Mouse (Mus musculus) ES-E14 (cell line): Measurements from ENCODE around the gene Tnfrsf13b.

ENCODE experiments used
- HCFC1 ChIP-seq: IDR thresholded peaks from 2 replicates; pipeline ENCODE4 v1.6.1; 2012; ENCODE audit warnings: low read length, inconsistent platforms, borderline replicate concordance; ENCODE audit not compliant: insufficient read depth
- ZNF384 ChIP-seq: IDR thresholded peaks from 2 replicates; pipeline ENCODE4 v1.6.1; 2012; ENCODE audit warnings: low read depth, low read length, inconsistent platforms

DNA sequence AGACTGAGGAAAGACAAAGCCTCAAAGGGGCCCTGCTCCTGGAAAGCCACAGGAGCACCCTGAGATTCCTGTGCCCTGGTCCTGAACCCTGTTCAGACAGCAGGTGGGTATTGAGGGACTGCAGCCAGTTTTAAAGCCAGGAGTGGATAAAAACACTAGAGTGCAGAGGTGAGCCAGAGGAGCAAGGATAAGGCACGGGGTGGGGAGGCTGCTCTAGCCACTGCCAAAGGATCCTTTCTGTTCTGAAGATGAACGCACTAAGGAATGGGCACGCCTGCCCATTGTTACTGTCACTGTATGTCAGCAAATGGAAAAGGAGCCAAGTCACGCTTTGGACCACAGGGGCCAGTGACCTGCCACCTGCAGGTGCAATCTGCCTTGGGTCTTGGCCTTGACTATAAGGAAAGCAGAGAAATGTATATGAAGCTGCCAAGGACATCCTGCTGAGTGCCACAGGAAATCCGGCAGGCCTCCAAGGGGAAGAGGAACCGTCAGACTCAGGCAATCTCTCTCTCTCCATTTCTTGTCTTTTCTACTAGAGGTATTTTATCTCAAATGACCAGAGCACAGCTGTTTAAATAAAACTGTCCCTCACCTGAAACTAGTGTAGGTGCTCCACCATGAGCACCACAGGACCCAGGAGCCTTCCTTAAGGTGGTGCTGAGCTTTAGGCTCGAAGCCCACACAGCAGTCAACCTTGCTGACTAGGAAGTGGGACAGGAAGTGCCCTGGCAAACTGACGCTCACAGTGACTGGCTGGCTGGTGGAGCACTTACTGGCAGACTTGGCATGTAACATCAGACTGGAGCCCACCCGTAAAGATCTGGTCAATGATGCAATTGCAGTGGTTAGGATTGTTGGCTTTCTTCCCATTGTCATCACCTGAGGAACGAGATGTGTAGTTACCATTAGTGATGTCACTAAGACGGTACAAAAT is 33.5 kb downstream of the Tnfrsf13b start:
- TF ChIP-seq HCFC1 (no peak), ZNF384 (no peak)
